Comparison of ENCODE assay signal across 27 mouse cellular contexts in the genomic region with DNA sequence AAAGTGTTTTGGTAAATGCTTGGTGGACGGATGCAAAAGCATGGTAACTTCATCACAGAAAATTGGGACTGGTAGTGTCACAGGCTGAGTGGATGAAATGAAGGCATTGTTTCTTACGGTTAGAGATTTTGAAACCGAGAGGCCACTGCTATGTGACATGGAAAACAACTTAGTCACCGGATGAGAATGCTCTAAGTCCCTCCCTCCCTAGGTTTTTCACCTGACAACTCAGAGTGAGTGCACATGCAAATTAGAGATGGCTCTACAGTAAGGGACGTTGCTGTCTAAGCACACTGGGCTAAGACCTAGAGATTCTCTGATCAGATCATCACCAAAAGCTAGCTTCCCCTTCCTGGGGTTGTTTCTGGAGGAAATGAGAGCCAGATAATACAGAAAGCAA. TPM values are rescaled to one million over a fixed set of nuclear protein-coding genes. Genes with fewer than 3 reads are reported as not detected.
DNase-seq lines count a peak whose midpoint lies in the region; ATAC-seq and TF ChIP-seq lines count a peak whose summit lies in the region.
"Had no signal": no experiment of that assay in that cellular context is flagged by ENCODE, and none has a peak within 500 bp of the region (broad histone marks: within the 10 kb centered on the region; RNA-seq: fewer than 3 reads in every experiment).

No protein-coding gene starts in this region.

- TF ChIP-seq CTCF in stomach, postnatal 0 days (IDR thresholded peaks at IDR 0.05; ENCODE audit: low read depth), result no peak
- TF ChIP-seq CTCF in CH12.LX (conservative IDR thresholded peaks at IDR 0.05 in 1 of 2, IDR thresholded peaks at IDR 0.05 in 1 of 2; ENCODE audit: low read depth in 2 of 2, low read length in 2 of 2), result no peak

- H3K27me3 ChIP-seq in stomach, embryonic 16.5 days (ENCODE audit: control insufficient read depth, insufficient read depth, low read length), result no peaks in the 10 kb centered on the region
- no peaks in the 10 kb centered on the region for H3K27me3 ChIP-seq in stomach, postnatal 0 days (ENCODE audit: control insufficient read depth, insufficient read depth, low read length)
- no peaks in the 10 kb centered on the region for H3K27me3 ChIP-seq in CH12.LX (replicated peaks)
- H3K27me3 ChIP-seq in forebrain, embryonic 12.5 days, result no peaks in the 10 kb centered on the region
- H3K27me3 ChIP-seq: hindbrain, embryonic 13.5 days had no signal

- H3K36me3 ChIP-seq in stomach, embryonic 16.5 days (ENCODE audit: control insufficient read depth, insufficient read depth, low read length), result no peaks in the 10 kb centered on the region
- H3K36me3 ChIP-seq in stomach, postnatal 0 days (ENCODE audit: control insufficient read depth, insufficient read depth, low read length), result no peaks in the 10 kb centered on the region
- H3K36me3 ChIP-seq in CH12.LX (replicated peaks in 1 of 2; ENCODE audit: control insufficient read depth in 1 of 2, insufficient read depth in 1 of 2, low read length in 1 of 2), result no peaks in the 10 kb centered on the region
- no peaks in the 10 kb centered on the region for H3K36me3 ChIP-seq in forebrain, embryonic 12.5 days (replicated peaks)
- H3K36me3 ChIP-seq: forebrain, embryonic 10.5 days; hindbrain, embryonic 10.5 days; hindbrain, embryonic 13.5 days had no signal

- no peaks in the 10 kb centered on the region for H3K9me3 ChIP-seq in stomach, embryonic 16.5 days (replicated peaks; ENCODE audit: control insufficient read depth, low read length)
- no peaks in the 10 kb centered on the region for H3K9me3 ChIP-seq in stomach, postnatal 0 days (ENCODE audit: control insufficient read depth, low read length)
- H3K9me3 ChIP-seq in CH12.LX (replicated peaks; ENCODE audit: low read length), result no peaks in the 10 kb centered on the region
- no peaks in the 10 kb centered on the region for H3K9me3 ChIP-seq in forebrain, embryonic 12.5 days
- H3K9me3 ChIP-seq: forebrain, embryonic 10.5 days; hindbrain, embryonic 10.5 days; hindbrain, embryonic 13.5 days had no signal

- H3K4me3 ChIP-seq in stomach, embryonic 16.5 days (replicated peaks; ENCODE audit: low read length), result no peak overlapping the region
- no peak overlapping the region for H3K4me3 ChIP-seq in stomach, postnatal 0 days (ENCODE audit: low read depth, low read length)
- H3K4me3 ChIP-seq in CH12.LX (replicated peaks in 1 of 3; ENCODE audit: low read depth in 2 of 3, low read length in 2 of 3, poor library complexity in 1 of 3), result peak overlapping the region in 1 of 3 experiments; percentile 20
- H3K4me3 ChIP-seq in forebrain, embryonic 12.5 days (replicated peaks), result no peak overlapping the region
- H3K4me3 ChIP-seq: forebrain, embryonic 10.5 days; hindbrain, embryonic 10.5 days; hindbrain, embryonic 13.5 days had no signal

- in situ Hi-C loops in CH12.LX (cut with MboI; ENCODE audit: low pct_ligation_motif_present, low pct_unique_long_range_greater_than_20kb, low sequenced_read_pairs), result no loop called here

- ATAC-seq in stomach, embryonic 16.5 days (ENCODE audit: insufficient read depth, low FRiP score), result no peak
- ATAC-seq in stomach, postnatal 0 days (ENCODE audit: low FRiP score, low TSS enrichment), result no peak
- ATAC-seq in forebrain, embryonic 12.5 days (ENCODE audit: low FRiP score), result no peak
- ATAC-seq: forebrain, embryonic 14.5 days; forebrain, postnatal 0 days; hindbrain, embryonic 16.5 days; intestine, postnatal 0 days had no signal

- no peaks in the 10 kb centered on the region for H3K79me2 ChIP-seq in CH12.LX (replicated peaks; ENCODE audit: control insufficient read depth, extremely low read depth, insufficient read depth, poor library complexity, severe bottlenecking)

- no peak for DNase-seq in stomach, postnatal 0 days (ENCODE audit: low spot score)
- peak; percentile 91 for DNase-seq in CH12.LX (ENCODE audit: extremely low read depth)
- peak; percentile 61 for DNase-seq in induced T-regulatory cell, adult 2 months (ENCODE audit: low read depth)
- DNase-seq in layer of hippocampus, postnatal 10 days (ENCODE audit: low spot score in 2 of 2), result no peak
- DNase-seq in cerebellum, postnatal 14 days, result no peak
- DNase-seq: adrenal gland, postnatal 10 days; B cell, adult 2 months; cerebellum, adult 11 months; cerebellum, adult 2 months; cerebellum, postnatal 10 days; forebrain, postnatal 0 days; heart, adult 11 months; heart, postnatal 36 days; kidney, adult 2 months had no signal

- 64% methylated on average over 5 of the region's 5 CpGs for WGBS in stomach, embryonic 16.5 days
- 66% methylated on average over 5 of the region's 5 CpGs for WGBS in stomach, postnatal 0 days
- 74% methylated on average over 5 of the region's 5 CpGs for WGBS in forebrain, embryonic 12.5 days

- no peak overlapping the region for H3K4me2 ChIP-seq in stomach, embryonic 16.5 days (ENCODE audit: low read depth, low read length)
- H3K4me2 ChIP-seq in stomach, postnatal 0 days (replicated peaks; ENCODE audit: low read depth), result no peak overlapping the region
- H3K4me2 ChIP-seq in CH12.LX (ENCODE audit: insufficient read depth, low read depth, poor library complexity, severe bottlenecking), result peak overlapping the region; percentile 82
- no peak overlapping the region for H3K4me2 ChIP-seq in forebrain, embryonic 12.5 days
- H3K4me2 ChIP-seq: heart, embryonic 11.5 days; hindbrain, embryonic 13.5 days had no signal

- H3K4me1 ChIP-seq in stomach, embryonic 16.5 days (ENCODE audit: control insufficient read depth, insufficient read depth, low read length), result no peaks in the 10 kb centered on the region
- H3K4me1 ChIP-seq in stomach, postnatal 0 days (replicated peaks; ENCODE audit: control insufficient read depth, insufficient read depth), result no peaks in the 10 kb centered on the region
- peaks cover 13 to 42% of the 10 kb centered on the region in 2 experiments; a peak in 3 of 4 replicates for H3K4me1 ChIP-seq in CH12.LX (ENCODE audit: control insufficient read depth in 1 of 2, insufficient read depth in 2 of 2)
- no peaks in the 10 kb centered on the region for H3K4me1 ChIP-seq in forebrain, embryonic 12.5 days
- H3K4me1 ChIP-seq: forebrain, embryonic 10.5 days; hindbrain, embryonic 10.5 days; hindbrain, embryonic 13.5 days had no signal

- TF ChIP-seq EP300 in stomach, postnatal 0 days (optimal IDR thresholded peaks at IDR 0.05), result no peak
- TF ChIP-seq EP300 in CH12.LX (IDR thresholded peaks at IDR 0.05; ENCODE audit: low read length), result peak; percentile 83

- no peak for TF ChIP-seq RAD21 in CH12.LX (IDR thresholded peaks at IDR 0.05; ENCODE audit: low read depth, low read length)

- H3K9ac ChIP-seq in stomach, embryonic 16.5 days (ENCODE audit: low read length), result no peak overlapping the region
- no peak overlapping the region for H3K9ac ChIP-seq in stomach, postnatal 0 days (ENCODE audit: low read length)
- H3K9ac ChIP-seq in CH12.LX (ENCODE audit: insufficient read depth, low read depth), result 0 out of 2 replicates have a peak overlapping the region, but pooled peaks have one; percentile 33
- H3K9ac ChIP-seq in forebrain, embryonic 12.5 days, result no peak overlapping the region
- H3K9ac ChIP-seq: forebrain, postnatal 0 days; hindbrain, embryonic 13.5 days had no signal

- H3K27ac ChIP-seq in stomach, embryonic 16.5 days (ENCODE audit: low read length), result peak overlapping the region; percentile 38; the same call in 1 of the 2 replicates
- no peak overlapping the region for H3K27ac ChIP-seq in stomach, postnatal 0 days (replicated peaks)
- H3K27ac ChIP-seq in CH12.LX (ENCODE audit: insufficient read depth, low read depth), result peak overlapping the region; percentile 69
- H3K27ac ChIP-seq in forebrain, embryonic 12.5 days, result no peak overlapping the region
- H3K27ac ChIP-seq: forebrain, embryonic 10.5 days; hindbrain, embryonic 10.5 days; hindbrain, embryonic 13.5 days had no signal

- dilution Hi-C loops in CH12.LX (cut with MboI; ENCODE audit: extremely low pct_ligation_motif_present, extremely low pct_unique_long_range_greater_than_20kb, low sequenced_read_pairs), result no loop called here

- no peak; the same call in 1 of the 2 replicates for TF ChIP-seq POLR2A in CH12.LX (IDR thresholded peaks at IDR 0.05; ENCODE audit: low read depth, low read length)

TF ChIP-seq in CH12.LX, 34 proteins besides CTCF, POLR2A, EP300 and RAD21 (continues in another document):
- TF ChIP-seq USF2 (conservative IDR thresholded peaks at IDR 0.05; ENCODE audit: low read depth, low read length) (no peak), JUND (conservative IDR thresholded peaks at IDR 0.05; ENCODE audit: low read depth, low read length) (peak; percentile 75), TBP (conservative IDR thresholded peaks at IDR 0.05; ENCODE audit: low read depth, low read length) (0 out of 2 replicates have a peak, but pooled peaks have one; percentile 53), NELFE (IDR thresholded peaks at IDR 0.05; ENCODE audit: low read depth, low read length) (no peak), KAT2A (IDR thresholded peaks at IDR 0.05; ENCODE audit: insufficient replicate concordance, low read length) (0 out of 2 replicates have a peak, but pooled peaks have one; percentile 15), MXI1 (IDR thresholded peaks at IDR 0.05; ENCODE audit: low read depth, low read length) (0 out of 2 replicates have a peak, but pooled peaks have one; percentile 34), MAFK (IDR thresholded peaks at IDR 0.05; ENCODE audit: insufficient replicate concordance, low read length) (no peak; the same call in 1 of the 2 replicates), ZKSCAN1 (IDR thresholded peaks at IDR 0.05; ENCODE audit: borderline replicate concordance, low read depth, low read length) (no peak), E2F4 (IDR thresholded peaks at IDR 0.05; ENCODE audit: insufficient replicate concordance, low read depth, low read length) (no peak), MAZ (IDR thresholded peaks at IDR 0.05; ENCODE audit: low read depth, low read length) (no peak)

RNA-seq across cellular contexts. Expression of a gene that starts 10.9 kb away (rescaled TPM):
- 0.12 and 0.30 TPM in 2 replicates for polyA plus RNA-seq in stomach, embryonic 16.5 days (2015; fragmentation: Nextera tagmentation; extraction: Ambion mirVana)
- polyA plus RNA-seq in stomach, postnatal 0 days (2015; fragmentation: Nextera tagmentation; extraction: Ambion mirVana), result 0.07 and 0.23 TPM in 2 replicates
- 1.0 and 1.5 TPM in 2 replicates for total RNA-seq in CH12.LX (2012; rRNA removed)
- total RNA-seq in CH12.LX (2014; rRNA removed), result 0.16 and 0.31 TPM in 2 replicates
- polyA plus RNA-seq in CH12.LX (2012; ENCODE audit: insufficient read length, low read depth), result 0.14 and 0.23 TPM in 2 replicates
- total RNA-seq in layer of hippocampus, postnatal 10 days (2021), result under 1 TPM; 0.09 to 0.16 TPM
- not detected in 2 replicates for polyA plus RNA-seq in forebrain, embryonic 12.5 days (2016; fragmentation: Nextera tagmentation; extraction: Ambion mirVana)
- total RNA-seq: gastrocnemius, adult 8-10 months; heart, adult 8-10 months; heart, postnatal 36 days had no signal
- polyA plus RNA-seq: heart, embryonic 11.5 days; heart, embryonic 14.5 days; heart, postnatal 0 days; hindbrain, embryonic 10.5 days had no signal

RNA-seq across cellular contexts. Expression of a gene that starts 48.3 kb away (rescaled TPM):
- 13.4 and 14.6 TPM in 2 replicates for polyA plus RNA-seq in stomach, embryonic 16.5 days (2015; fragmentation: Nextera tagmentation; extraction: Ambion mirVana)
- polyA plus RNA-seq in stomach, postnatal 0 days (2015; fragmentation: Nextera tagmentation; extraction: Ambion mirVana), result 4.7 and 5.0 TPM in 2 replicates
- total RNA-seq in CH12.LX (2012; rRNA removed), result 40.1 and 58.4 TPM in 2 replicates
- total RNA-seq in CH12.LX (2014; rRNA removed), result 43.0 and 44.6 TPM in 2 replicates
- polyA plus RNA-seq in CH12.LX (2012; ENCODE audit: insufficient read length, low read depth), result 60.4 and 70.4 TPM in 2 replicates
- total RNA-seq in layer of hippocampus, postnatal 10 days (2021), result 10 to 100 TPM; 21.1 to 22.8 TPM
- polyA plus RNA-seq in forebrain, embryonic 12.5 days (2016; fragmentation: Nextera tagmentation; extraction: Ambion mirVana), result 22.1 and 24.5 TPM in 2 replicates

Comparison
In these comparisons a context has a peak if more than half of its experiments do, and no peak if none do; other contexts are left out.
1. H3K27ac ChIP-seq: peak in stomach, embryonic 16.5 days (single experiment) and CH12.LX (single experiment); none in stomach, postnatal 0 days (single experiment) and forebrain, embryonic 12.5 days (single experiment).
2. DNase-seq: peak in CH12.LX (single experiment) and induced T-regulatory cell, adult 2 months (single experiment); none in stomach, postnatal 0 days (single experiment), layer of hippocampus, postnatal 10 days (0 of 2) and cerebellum, postnatal 14 days (0 of 2).